25 mouse cellular contexts compared by ENCODE assay signal in genomic region chr3:119447559-119447958, GRCm38 (mm10).
A peak's percentile ranks its signal among the peaks of the same experiment; 100 is the strongest.
DNase-seq lines count a peak whose midpoint lies in the region; ATAC-seq and TF ChIP-seq lines count a peak whose summit lies in the region.
"Had no signal": no experiment of that assay in that cellular context is flagged by ENCODE, and none has a peak within 500 bp of the region (broad histone marks: within the 10 kb centered on the region; RNA-seq: fewer than 3 reads in every experiment).

No protein-coding gene starts in this region.

- no peak overlapping the region for H3K27ac ChIP-seq in hindbrain, embryonic 13.5 days
- no peak overlapping the region for H3K27ac ChIP-seq in hindbrain, embryonic 10.5 days
- H3K27ac ChIP-seq in midbrain, embryonic 13.5 days, result no peak overlapping the region
- H3K27ac ChIP-seq in midbrain, embryonic 16.5 days (ENCODE audit: low read length), result no peak overlapping the region
- no peak overlapping the region for H3K27ac ChIP-seq in hindbrain, postnatal 0 days
- H3K27ac ChIP-seq: forebrain, embryonic 10.5 days; forebrain, embryonic 15.5 days; heart, adult 2 months; heart, embryonic 10.5 days; heart, embryonic 13.5 days had no signal

- H3K27me3 ChIP-seq in hindbrain, embryonic 13.5 days, result no peaks in the 10 kb centered on the region
- no peaks in the 10 kb centered on the region for H3K27me3 ChIP-seq in hindbrain, embryonic 10.5 days (ENCODE audit: insufficient read depth, poor library complexity, severe bottlenecking)
- H3K27me3 ChIP-seq in midbrain, embryonic 13.5 days, result no peaks in the 10 kb centered on the region
- no peaks in the 10 kb centered on the region for H3K27me3 ChIP-seq in midbrain, embryonic 16.5 days (ENCODE audit: control insufficient read depth, insufficient read depth, low read depth, low read length)
- no peaks in the 10 kb centered on the region for H3K27me3 ChIP-seq in hindbrain, postnatal 0 days (ENCODE audit: insufficient read depth, low read length)
- H3K27me3 ChIP-seq: CH12.LX; forebrain, embryonic 15.5 days; heart, embryonic 13.5 days had no signal

- no peaks in the 10 kb centered on the region for H3K9me3 ChIP-seq in hindbrain, embryonic 13.5 days
- H3K9me3 ChIP-seq in hindbrain, embryonic 10.5 days, result no peaks in the 10 kb centered on the region
- no peaks in the 10 kb centered on the region for H3K9me3 ChIP-seq in midbrain, embryonic 13.5 days
- no peaks in the 10 kb centered on the region for H3K9me3 ChIP-seq in midbrain, embryonic 16.5 days (replicated peaks; ENCODE audit: control insufficient read depth, low read length, poor library complexity, severe bottlenecking)
- H3K9me3 ChIP-seq in hindbrain, postnatal 0 days (ENCODE audit: low read length), result no peaks in the 10 kb centered on the region
- H3K9me3 ChIP-seq: forebrain, embryonic 10.5 days; forebrain, embryonic 15.5 days; heart, embryonic 10.5 days; heart, embryonic 13.5 days had no signal

- no peak overlapping the region for H3K4me2 ChIP-seq in hindbrain, embryonic 13.5 days
- H3K4me2 ChIP-seq in midbrain, embryonic 13.5 days (replicated peaks), result no peak overlapping the region
- H3K4me2 ChIP-seq in midbrain, embryonic 16.5 days (ENCODE audit: low read length), result no peak overlapping the region
- H3K4me2 ChIP-seq in hindbrain, postnatal 0 days (ENCODE audit: low read depth, low read length), result no peak overlapping the region
- H3K4me2 ChIP-seq: forebrain, embryonic 15.5 days; heart, embryonic 13.5 days had no signal

- no peak overlapping the region for H3K9ac ChIP-seq in hindbrain, embryonic 13.5 days
- H3K9ac ChIP-seq in midbrain, embryonic 13.5 days (replicated peaks), result no peak overlapping the region
- no peak overlapping the region for H3K9ac ChIP-seq in midbrain, embryonic 16.5 days (ENCODE audit: low read depth, low read length)
- H3K9ac ChIP-seq in hindbrain, postnatal 0 days (replicated peaks; ENCODE audit: low read length), result no peak overlapping the region
- H3K9ac ChIP-seq: forebrain, embryonic 15.5 days; heart, embryonic 13.5 days had no signal

- no peak for DNase-seq in hindbrain, embryonic 10.5 days (ENCODE audit: low spot score)
- peak; percentile 81 for DNase-seq in MN1 (ENCODE audit: low spot score)
- peak; percentile 15 for DNase-seq in hindbrain, postnatal 0 days (ENCODE audit: low spot score)
- no peak for DNase-seq in embryo, embryonic 10.5 days (ENCODE audit: low spot score)
- DNase-seq: adrenal gland, adult 2 months; adrenal gland, postnatal 14 days; B cell, adult 2 months; cerebellum, adult 11-12 months; cerebellum, adult 8-10 months; cerebellum, postnatal 36 days; gastrocnemius, postnatal 10 days; gastrocnemius, postnatal 36 days; heart, adult 2 months; heart, postnatal 14 days; heart, postnatal 4 days had no signal

- no peaks in the 10 kb centered on the region for H3K4me1 ChIP-seq in hindbrain, embryonic 13.5 days (replicated peaks)
- H3K4me1 ChIP-seq in hindbrain, embryonic 10.5 days (replicated peaks), result no peaks in the 10 kb centered on the region
- no peaks in the 10 kb centered on the region for H3K4me1 ChIP-seq in midbrain, embryonic 13.5 days (replicated peaks)
- no peaks in the 10 kb centered on the region for H3K4me1 ChIP-seq in midbrain, embryonic 16.5 days (ENCODE audit: control insufficient read depth, insufficient read depth, low read length)
- no peaks in the 10 kb centered on the region for H3K4me1 ChIP-seq in hindbrain, postnatal 0 days (ENCODE audit: insufficient read depth, low read length)
- H3K4me1 ChIP-seq: forebrain, embryonic 10.5 days; forebrain, embryonic 15.5 days; heart, embryonic 10.5 days; heart, embryonic 13.5 days had no signal

- 63% methylated on average over 2 of the region's 2 CpGs for WGBS in hindbrain, embryonic 13.5 days
- 88% methylated on average over 2 of the region's 2 CpGs for WGBS in hindbrain, embryonic 10.5 days
- 64% methylated on average over 2 of the region's 2 CpGs for WGBS in midbrain, embryonic 13.5 days
- 48% methylated on average over 2 of the region's 2 CpGs for WGBS in midbrain, embryonic 16.5 days
- WGBS in hindbrain, postnatal 0 days, result 73% methylated on average over 2 of the region's 2 CpGs

- peak; percentile 57; the same call in 1 of the 2 replicates for ATAC-seq in hindbrain, embryonic 13.5 days (ENCODE audit: low FRiP score)
- ATAC-seq in midbrain, embryonic 13.5 days, result 0 out of 2 replicates have a peak, but pooled peaks have one; percentile 20
- no peak for ATAC-seq in midbrain, embryonic 16.5 days
- ATAC-seq in hindbrain, postnatal 0 days, result no peak
- ATAC-seq: forebrain, embryonic 15.5 days; intestine, postnatal 0 days had no signal

- no peak for TF ChIP-seq CTCF in hindbrain, postnatal 0 days (IDR thresholded peaks at IDR 0.05; ENCODE audit: low read depth)

- no peak overlapping the region for H3K4me3 ChIP-seq in hindbrain, embryonic 13.5 days
- no peak overlapping the region for H3K4me3 ChIP-seq in hindbrain, embryonic 10.5 days
- no peak overlapping the region for H3K4me3 ChIP-seq in midbrain, embryonic 13.5 days (replicated peaks)
- no peak overlapping the region for H3K4me3 ChIP-seq in midbrain, embryonic 16.5 days (ENCODE audit: low read depth, low read length)
- H3K4me3 ChIP-seq in hindbrain, postnatal 0 days (ENCODE audit: low read length), result no peak overlapping the region
- H3K4me3 ChIP-seq: forebrain, embryonic 10.5 days; forebrain, embryonic 15.5 days; heart, adult 2 months; heart, embryonic 10.5 days; heart, embryonic 13.5 days had no signal

- no peaks in the 10 kb centered on the region for H3K36me3 ChIP-seq in hindbrain, embryonic 13.5 days
- no peaks in the 10 kb centered on the region for H3K36me3 ChIP-seq in hindbrain, embryonic 10.5 days
- H3K36me3 ChIP-seq in midbrain, embryonic 13.5 days, result no peaks in the 10 kb centered on the region
- H3K36me3 ChIP-seq in midbrain, embryonic 16.5 days (ENCODE audit: control insufficient read depth, insufficient read depth, low read length), result no peaks in the 10 kb centered on the region
- no peaks in the 10 kb centered on the region for H3K36me3 ChIP-seq in hindbrain, postnatal 0 days (ENCODE audit: insufficient read depth, low read length)
- H3K36me3 ChIP-seq: forebrain, embryonic 10.5 days; forebrain, embryonic 15.5 days; G1E; heart, embryonic 10.5 days; heart, embryonic 13.5 days had no signal

Comparison
In these comparisons a context has a peak if more than half of its experiments do, and no peak if none do; other contexts are left out.
1. ATAC-seq: peak in hindbrain, embryonic 13.5 days (single experiment) and midbrain, embryonic 13.5 days (single experiment); none in midbrain, embryonic 16.5 days (single experiment) and hindbrain, postnatal 0 days (single experiment).
2. DNase-seq: peak in MN1 (single experiment) and hindbrain, postnatal 0 days (single experiment); none in hindbrain, embryonic 10.5 days (single experiment) and embryo, embryonic 10.5 days (single experiment).